Mouse (Mus musculus) left cerebral cortex, postnatal 36 days (tissue): ENCODE data around the gene Cpt1c. TPM values are rescaled to one million over a fixed set of nuclear protein-coding genes. Genes with fewer than 3 reads are reported as not detected.

ENCODE experiments used
- DNase-seq, 2 experiments: peaks; one replicate each; pipeline ENCODE4 v3.0.0; 2021 to 2022; ENCODE audit warnings: low spot score in 2 of 2, mixed read lengths in 1 of 2
- intact Hi-C: fragments of 180-260 bp; cut with DNase I; formaldehyde crosslinking; loops from one replicate; pipeline ENCODE4 v1.15.1; 2025
- total RNA-seq, 2 experiments: library from RNA; stranded (reverse); gene quantifications; 2 replicates each; pipeline ENCODE4 v1.2.3; 2021

Cpt1c gene
- total RNA-seq, 2 experiments from 2014 or later = 85.4 to 97.7 TPM

- no peak for DNase-seq
- intact Hi-C loops = loop anchor here (5.0 kb wide), 1 partner anchor 44 kb away; the partner anchor contains the start of gene Ap2a1
Measured at GRCm38 (mm10) chr7:44971142-44971541, 3.5 kb downstream of the Cpt1c start.

- peak; percentile 79 to 81 for DNase-seq
- intact Hi-C loops = loop anchor here (5.0 kb wide), 1 partner anchor 43 kb away; the partner anchor contains the start of gene Ap2a1
Measured at GRCm38 (mm10) chr7:44970231-44970691, 4.4 kb downstream of the Cpt1c start.

- DNase-seq = no peak
- intact Hi-C loops = no loop called here
Measured at GRCm38 (mm10) chr7:44966638-44967037, 8.0 kb downstream of the Cpt1c start.

- intact Hi-C loops = no loop called here
- no peak for DNase-seq
Measured at GRCm38 (mm10) chr7:44965975-44966374, 8.7 kb downstream of the Cpt1c start.

GRCm38 (mm10) chr7:44964990-44965389, 9.7 kb downstream of the Cpt1c start:
- intact Hi-C loops = no loop called here
- DNase-seq = no peak

GRCm38 (mm10) chr7:44962831-44963230, 11.8 kb downstream of the Cpt1c start:
- DNase-seq = no peak
- intact Hi-C loops = no loop called here

- intact Hi-C loops = no loop called here
- no peak for DNase-seq
Measured at GRCm38 (mm10) chr7:44962337-44962736, 12.3 kb downstream of the Cpt1c start.

- intact Hi-C loops = no loop called here
- no peak for DNase-seq
Measured at GRCm38 (mm10) chr7:44960512-44960910, 14.1 kb downstream of the Cpt1c start.

- intact Hi-C loops = loop anchor here (5.0 to 10.0 kb wide), 2 partner anchors 38 to 235 kb away; no protein-coding TSS in a partner anchor
- no peak for DNase-seq
Measured at GRCm38 (mm10) chr7:44959874-44960511, 14.7 kb downstream of the Cpt1c start.

- intact Hi-C loops = loop anchor here (5.0 to 10.0 kb wide), 2 partner anchors 37 to 234 kb away; no protein-coding TSS in a partner anchor
Measured at GRCm38 (mm10) chr7:44959281-44959680, 15.4 kb downstream of the Cpt1c start.

GRCm38 (mm10) chr7:44958208-44958607, 16.4 kb downstream of the Cpt1c start:
- intact Hi-C loops = loop anchor here (5.0 to 10.0 kb wide), 2 partner anchors 36 to 233 kb away; no protein-coding TSS in a partner anchor
- no peak for DNase-seq

More at GRCm38 (mm10) chr7:44959281-44959680, 15.4 kb downstream of the Cpt1c start:
- DNase-seq = no peak

- intact Hi-C loops = loop anchor here (5.0 to 10.0 kb wide), 2 partner anchors 35 to 233 kb away; no protein-coding TSS in a partner anchor
- no peak for DNase-seq
Measured at GRCm38 (mm10) chr7:44957183-44957835, 17.3 kb downstream of the Cpt1c start.

- intact Hi-C loops = loop anchor here (5.0 to 10.0 kb wide), 2 partner anchors 34 to 231 kb away; no protein-coding TSS in a partner anchor
- no peak for DNase-seq
Measured at GRCm38 (mm10) chr7:44956266-44956665, 18.4 kb downstream of the Cpt1c start.

- intact Hi-C loops = loop anchor here (5.0 to 10.0 kb wide), 2 partner anchors 33 to 231 kb away; no protein-coding TSS in a partner anchor
Measured at GRCm38 (mm10) chr7:44955628-44956027, 19.0 kb downstream of the Cpt1c start.

GRCm38 (mm10) chr7:44954091-44954885, 20.4 kb downstream of the Cpt1c start:
- intact Hi-C loops = loop anchor here (10.0 kb wide), 1 partner anchor 229 kb away; no protein-coding TSS in a partner anchor
- no peak for DNase-seq

More at GRCm38 (mm10) chr7:44955628-44956027, 19.0 kb downstream of the Cpt1c start:
- no peak for DNase-seq

- intact Hi-C loops = loop anchor here (10.0 kb wide), 1 partner anchor 229 kb away; no protein-coding TSS in a partner anchor
- DNase-seq = no peak
Measured at GRCm38 (mm10) chr7:44953561-44953960, 21.1 kb downstream of the Cpt1c start.

- intact Hi-C loops = loop anchor here (10.0 kb wide), 1 partner anchor 228 kb away; no protein-coding TSS in a partner anchor
- DNase-seq = peak; percentile 78 to 81
Measured at GRCm38 (mm10) chr7:44952611-44953306, 21.9 kb downstream of the Cpt1c start.

GRCm38 (mm10) chr7:44951960-44952359, 22.7 kb downstream of the Cpt1c start:
- intact Hi-C loops = loop anchor here (10.0 kb wide), 1 partner anchor 227 kb away; no protein-coding TSS in a partner anchor
- no peak for DNase-seq

GRCm38 (mm10) chr7:44949922-44950321, 24.7 kb downstream of the Cpt1c start:
- intact Hi-C loops = loop anchor here (10.0 kb wide), 1 partner anchor 225 kb away; no protein-coding TSS in a partner anchor
- DNase-seq = no peak
